ENCODE assay signal across 15 mouse cellular contexts in the genomic region with DNA sequence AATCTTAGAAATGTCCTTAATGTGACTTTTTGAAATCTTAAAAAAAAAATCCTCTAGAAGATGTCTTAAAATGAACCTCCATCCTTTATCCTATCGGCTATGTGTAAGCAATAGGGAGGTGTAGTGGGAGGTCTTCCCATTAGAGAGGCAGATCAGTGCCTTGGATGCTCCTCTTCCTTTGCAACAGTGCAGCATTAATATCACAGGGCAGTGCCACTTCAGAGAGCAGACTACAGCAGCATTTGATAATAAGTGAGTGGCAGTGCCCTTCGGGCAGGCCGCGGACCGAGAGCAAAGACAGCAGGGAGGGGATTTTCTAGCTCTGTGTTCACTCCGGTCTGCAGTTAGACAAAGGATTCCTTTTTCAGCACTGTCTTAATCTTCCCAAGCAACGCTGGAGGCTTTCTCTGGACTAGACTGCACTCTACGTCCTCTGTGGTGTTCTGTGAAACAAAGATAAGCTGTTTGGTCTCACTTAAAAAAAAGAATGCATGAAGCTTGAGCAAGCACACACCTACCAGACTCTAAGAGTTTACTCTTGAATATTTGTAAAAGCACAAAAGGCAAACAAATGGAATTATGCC.
DNase-seq lines count a peak whose midpoint lies in the region; ATAC-seq lines count a peak whose summit lies in the region.
"Had no signal": no experiment of that assay in that cellular context is flagged by ENCODE, and none has a peak within 500 bp of the region (broad histone marks: within the 10 kb centered on the region; RNA-seq: fewer than 3 reads in every experiment).

No protein-coding gene starts in this region.

- H3K36me3 ChIP-seq in hindbrain, embryonic 11.5 days (ENCODE audit: control insufficient read depth, insufficient read depth, low read length): no peaks in the 10 kb centered on the region
- H3K36me3 ChIP-seq in hindbrain, embryonic 14.5 days (replicated peaks; ENCODE audit: control insufficient read depth, insufficient read depth): no peaks in the 10 kb centered on the region
- no peaks in the 10 kb centered on the region for H3K36me3 ChIP-seq in midbrain, embryonic 10.5 days
- H3K36me3 ChIP-seq: stomach, embryonic 15.5 days had no signal

- H3K9ac ChIP-seq in hindbrain, embryonic 11.5 days (ENCODE audit: low read depth, low read length): no peak overlapping the region
- H3K9ac ChIP-seq in hindbrain, embryonic 14.5 days: no peak overlapping the region
- H3K9ac ChIP-seq: lung, embryonic 14.5 days; stomach, embryonic 15.5 days had no signal

- H3K27ac ChIP-seq in hindbrain, embryonic 11.5 days (ENCODE audit: low read depth, low read length): no peak overlapping the region
- H3K27ac ChIP-seq in hindbrain, embryonic 14.5 days: no peak overlapping the region
- peak overlapping the region; percentile 69 for H3K27ac ChIP-seq in midbrain, embryonic 10.5 days (replicated peaks)
- H3K27ac ChIP-seq: gastrocnemius, adult 2 months; stomach, embryonic 15.5 days had no signal

- no peaks in the 10 kb centered on the region for H3K9me3 ChIP-seq in hindbrain, embryonic 11.5 days (ENCODE audit: control insufficient read depth, low read length)
- H3K9me3 ChIP-seq in hindbrain, embryonic 14.5 days (ENCODE audit: control insufficient read depth, low read length): no peaks in the 10 kb centered on the region
- no peaks in the 10 kb centered on the region for H3K9me3 ChIP-seq in midbrain, embryonic 10.5 days (replicated peaks)
- H3K9me3 ChIP-seq: stomach, embryonic 15.5 days had no signal

- H3K4me1 ChIP-seq in hindbrain, embryonic 11.5 days (replicated peaks; ENCODE audit: control insufficient read depth, insufficient read depth, low read length): no peaks in the 10 kb centered on the region
- no peaks in the 10 kb centered on the region for H3K4me1 ChIP-seq in hindbrain, embryonic 14.5 days (replicated peaks; ENCODE audit: control insufficient read depth, insufficient read depth, low read length)
- H3K4me1 ChIP-seq in midbrain, embryonic 10.5 days: peaks cover 7% of the 10 kb centered on the region
- H3K4me1 ChIP-seq: stomach, embryonic 15.5 days had no signal

- WGBS in hindbrain, embryonic 11.5 days: 58% methylated on average over 8 of the region's 8 CpGs
- WGBS in hindbrain, embryonic 14.5 days: 48% methylated on average over 8 of the region's 8 CpGs
- 30% methylated on average over 8 of the region's 8 CpGs for WGBS in midbrain, embryonic 10.5 days

- no peak overlapping the region for H3K4me3 ChIP-seq in hindbrain, embryonic 11.5 days (ENCODE audit: low read depth, low read length)
- H3K4me3 ChIP-seq in hindbrain, embryonic 14.5 days (replicated peaks; ENCODE audit: low read length): no peak overlapping the region
- H3K4me3 ChIP-seq in midbrain, embryonic 10.5 days: 0 out of 2 replicates have a peak overlapping the region, but pooled peaks have one; percentile 4
- H3K4me3 ChIP-seq: gastrocnemius, adult 2 months; stomach, embryonic 15.5 days had no signal

- no peaks in the 10 kb centered on the region for H3K27me3 ChIP-seq in hindbrain, embryonic 11.5 days (ENCODE audit: control insufficient read depth, insufficient read depth, low read length)
- no peaks in the 10 kb centered on the region for H3K27me3 ChIP-seq in hindbrain, embryonic 14.5 days (ENCODE audit: control insufficient read depth, insufficient read depth, low read length)
- H3K27me3 ChIP-seq in midbrain, embryonic 10.5 days (ENCODE audit: low read depth, poor library complexity, severe bottlenecking): no peaks in the 10 kb centered on the region
- H3K27me3 ChIP-seq: stomach, embryonic 15.5 days had no signal

- no peak overlapping the region for H3K4me2 ChIP-seq in hindbrain, embryonic 11.5 days (replicated peaks; ENCODE audit: low read depth, low read length)
- H3K4me2 ChIP-seq in hindbrain, embryonic 14.5 days (replicated peaks): no peak overlapping the region
- H3K4me2 ChIP-seq: lung, embryonic 14.5 days; stomach, embryonic 15.5 days had no signal

- no peak for ATAC-seq in hindbrain, embryonic 11.5 days (ENCODE audit: low FRiP score)
- ATAC-seq in hindbrain, embryonic 14.5 days (ENCODE audit: low FRiP score): no peak
- ATAC-seq: intestine, postnatal 0 days had no signal

- DNase-seq in hindbrain, embryonic 11.5 days (ENCODE audit: low spot score): peak; percentile 3
- no peak for DNase-seq in hindbrain, embryonic 14.5 days (ENCODE audit: low spot score)
- DNase-seq in MEL-GATA-1-ER (ENCODE audit: extremely low read depth, low read depth): peak; percentile 45
- peak; percentile 27 for DNase-seq in embryo, embryonic 10 days (ENCODE audit: low spot score)
- DNase-seq in midbrain, embryonic 10.5 days (ENCODE audit: low spot score): peak; percentile 20
- DNase-seq in thymus, postnatal 25 days: no peak
- no peak for DNase-seq in kidney, adult 8-10 months
- no peak for DNase-seq in gastrocnemius, postnatal 4 days (ENCODE audit: low spot score in 2 of 2)
- DNase-seq: gastrocnemius, adult 2 months; kidney, postnatal 25 days; layer of hippocampus, postnatal 36 days; left cerebral cortex, postnatal 4 days; lung, embryonic 14.5 days had no signal

Comparison
In these comparisons a context has a peak if more than half of its experiments do, and no peak if none do; other contexts are left out.
1. DNase-seq: peak in hindbrain, embryonic 11.5 days (single experiment), MEL-GATA-1-ER (single experiment), embryo, embryonic 10 days (single experiment) and midbrain, embryonic 10.5 days (single experiment); none in hindbrain, embryonic 14.5 days (single experiment), thymus, postnatal 25 days (single experiment), kidney, adult 8-10 months (0 of 2) and gastrocnemius, postnatal 4 days (0 of 2).